Mouse (Mus musculus): ENCODE measurements around the gene Mat2a. TPM values are rescaled to one million over a fixed set of nuclear protein-coding genes. Genes with fewer than 3 reads are reported as not detected.

Mat2a gene
- polyA plus RNA-seq, 1 experiment from 2014 or later = 307 TPM

- H3K4me1 ChIP-seq = 0 out of 2 replicates have a peak, but pooled peaks cover 4% of the 10 kb centered on the region
- 0 out of 2 replicates have a peak, but pooled peaks have one; percentile 20 for ATAC-seq (ENCODE audit: insufficient number of reproducible peaks, low FRiP score, low TSS enrichment, low read depth)
- no peaks in the 10 kb centered on the region for H3K27me3 ChIP-seq
- WGBS = 33% methylated on average over 5 of the region's 5 CpGs
- no peak overlapping the region for H3K4me2 ChIP-seq (replicated peaks)
- no peak overlapping the region for H3K27ac ChIP-seq (replicated peaks)
- peaks cover 85% of the 10 kb centered on the region for H3K36me3 ChIP-seq
- no peak overlapping the region for H3K4me3 ChIP-seq (replicated peaks)
- no peak overlapping the region for H3K9ac ChIP-seq
- H3K9me3 ChIP-seq (replicated peaks) = no peaks in the 10 kb centered on the region
Measured at GRCm38 (mm10) chr6:72430989-72431921, 8.1 kb downstream of the Mat2a start.

DNA sequence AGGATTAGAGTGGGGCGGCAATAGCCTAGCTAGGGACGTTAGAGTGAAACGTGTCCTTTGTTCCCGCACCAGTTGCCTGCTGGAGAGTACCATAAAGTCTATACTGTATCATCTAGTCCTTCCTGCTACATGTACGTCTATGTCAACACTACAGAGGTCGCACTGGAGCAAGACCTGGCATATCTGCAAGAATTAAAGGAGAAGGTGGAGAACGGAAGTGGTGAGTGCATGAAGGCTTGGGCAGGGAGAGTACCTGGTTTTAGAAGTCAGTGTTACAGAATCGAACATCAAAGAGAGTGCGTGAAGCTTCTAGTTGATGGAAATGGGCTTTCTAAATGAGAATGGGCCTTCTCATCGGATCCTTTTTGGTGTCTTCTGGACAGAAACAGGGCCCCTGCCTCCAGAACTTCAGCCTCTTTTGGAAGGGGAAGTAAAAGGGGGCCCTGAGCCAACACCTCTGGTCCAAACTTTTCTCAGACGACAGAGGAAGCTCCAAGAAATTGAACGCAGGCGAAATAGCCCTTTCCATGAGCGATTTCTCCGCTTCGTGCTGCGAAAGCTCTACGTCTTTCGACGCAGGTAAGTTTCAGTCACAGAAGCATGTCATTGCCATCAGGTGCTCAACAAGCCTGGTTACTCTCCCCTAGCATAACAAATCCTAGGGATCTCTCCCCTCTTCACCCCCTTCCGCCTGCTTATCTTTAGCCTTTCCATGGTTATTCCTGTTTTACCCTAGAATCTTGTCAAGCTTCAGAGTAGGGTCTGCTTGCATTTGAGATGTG is 10.1 kb downstream of the Mat2a start:
- WGBS = 84% methylated on average over 21 of the region's 21 CpGs

DNA sequence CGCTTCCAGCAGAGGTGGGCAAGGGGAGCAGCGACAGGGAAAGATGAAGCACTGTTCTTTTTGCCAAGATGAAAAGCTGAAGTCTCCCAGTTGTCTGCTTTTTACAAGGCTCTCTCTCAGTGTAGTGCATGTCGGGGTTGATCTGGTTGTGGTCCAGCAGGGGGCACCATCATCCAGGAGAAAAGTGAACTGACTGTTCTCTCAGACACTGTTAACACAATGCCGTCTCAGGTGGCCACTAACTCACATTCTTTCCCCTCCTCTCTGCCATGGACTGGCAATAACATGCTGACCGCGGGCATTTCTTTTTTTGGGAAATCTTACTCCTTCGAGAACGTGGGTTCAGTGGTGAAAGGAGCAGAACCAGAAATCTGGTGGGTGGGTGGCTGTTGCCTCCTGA is 11.3 kb downstream of the Mat2a start:
- no peak overlapping the region for H3K4me2 ChIP-seq (replicated peaks)
- no peak overlapping the region for H3K9ac ChIP-seq
- 0 out of 2 replicates have a peak, but pooled peaks cover 4% of the 10 kb centered on the region for H3K4me1 ChIP-seq
- no peak overlapping the region for H3K27ac ChIP-seq (replicated peaks)
- H3K9me3 ChIP-seq (replicated peaks) = no peaks in the 10 kb centered on the region
- no peaks in the 10 kb centered on the region for H3K27me3 ChIP-seq
- peaks cover 96% of the 10 kb centered on the region for H3K36me3 ChIP-seq
- H3K4me3 ChIP-seq (replicated peaks) = no peak overlapping the region
- 29% methylated on average over 8 of the region's 8 CpGs for WGBS
- ATAC-seq (ENCODE audit: insufficient number of reproducible peaks, low FRiP score, low TSS enrichment, low read depth) = peak; percentile 77

More for the DNA sequence above, 10.1 kb downstream of the Mat2a start:
- no peak overlapping the region for H3K9ac ChIP-seq
- H3K36me3 ChIP-seq = peaks cover 92% of the 10 kb centered on the region
- H3K27ac ChIP-seq (replicated peaks) = no peak overlapping the region; the same call in 1 of the 2 replicates
- no peak overlapping the region for H3K4me2 ChIP-seq (replicated peaks)
- H3K4me3 ChIP-seq (replicated peaks) = no peak overlapping the region
- H3K9me3 ChIP-seq (replicated peaks) = no peaks in the 10 kb centered on the region
- H3K4me1 ChIP-seq = 0 out of 2 replicates have a peak, but pooled peaks cover 4% of the 10 kb centered on the region
- H3K27me3 ChIP-seq = no peaks in the 10 kb centered on the region
- no peak for ATAC-seq (ENCODE audit: insufficient number of reproducible peaks, low FRiP score, low TSS enrichment, low read depth)

DNA sequence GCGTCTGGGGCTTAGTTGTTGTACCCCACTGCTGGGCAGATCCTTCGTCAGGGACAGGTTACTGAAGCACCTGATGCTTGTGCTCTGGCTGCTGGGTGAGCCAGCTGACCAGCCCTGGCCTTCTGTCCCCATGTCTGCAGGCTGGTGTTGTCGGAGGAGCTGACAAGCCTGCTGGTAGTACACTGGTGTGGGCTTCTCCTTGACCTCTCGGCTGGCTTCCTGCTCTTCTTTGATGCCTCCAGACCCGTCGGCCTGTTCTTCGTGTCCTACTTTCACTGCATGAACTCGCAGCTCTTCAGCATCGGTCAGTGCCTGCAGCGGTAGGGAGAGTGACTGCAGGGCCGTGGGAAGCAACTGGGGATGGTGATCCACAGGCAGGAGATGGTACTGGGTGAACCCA is 13.7 kb downstream of the Mat2a start:
- Histone ChIP-seq H3K4me1 (0 out of 2 replicates have a peak, but pooled peaks cover 4% of the 10 kb centered on the region), H3K27ac (replicated peaks) (no peak overlapping the region), H3K4me3 (replicated peaks) (no peak overlapping the region), H3K9me3 (replicated peaks) (no peaks in the 10 kb centered on the region), H3K36me3 (peaks cover 96% of the 10 kb centered on the region), H3K9ac (no peak overlapping the region), H3K27me3 (no peaks in the 10 kb centered on the region), H3K4me2 (replicated peaks) (no peak overlapping the region)
- 95% methylated on average over 11 of the region's 11 CpGs for whole genome bisulfite sequencing
- no peak for ATAC-seq (ENCODE audit: insufficient number of reproducible peaks, low FRiP score, low TSS enrichment, low read depth)

DNA sequence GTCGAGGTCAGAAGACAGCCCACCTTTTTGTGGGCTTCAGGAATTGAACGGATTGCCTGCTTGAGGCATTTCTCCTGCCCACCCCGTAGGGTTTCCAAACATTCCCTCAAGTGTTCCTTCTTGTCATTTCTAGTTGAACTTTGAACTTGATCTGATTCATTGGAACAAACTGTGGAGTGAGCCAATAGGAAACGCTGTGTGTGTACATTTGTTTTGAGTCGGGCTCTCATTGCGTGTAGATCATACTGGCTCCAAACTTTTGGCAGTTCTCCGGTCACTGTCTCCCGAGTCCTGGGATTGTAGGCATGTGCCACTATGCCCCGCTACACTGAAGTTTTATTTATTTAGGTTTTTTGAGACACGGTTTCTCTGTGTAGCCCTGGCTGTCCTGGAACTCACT is 18.5 kb downstream of the Mat2a start:
- Histone ChIP-seq H3K36me3 (peaks cover 87% of the 10 kb centered on the region), H3K27ac (replicated peaks) (no peak overlapping the region), H3K4me3 (replicated peaks) (no peak overlapping the region), H3K9me3 (replicated peaks) (no peaks in the 10 kb centered on the region), H3K27me3 (no peaks in the 10 kb centered on the region), H3K4me1 (peaks cover 3% of the 10 kb centered on the region; the same call in 1 of the 2 replicates), H3K4me2 (replicated peaks) (no peak overlapping the region), H3K9ac (no peak overlapping the region)
- 90% methylated on average over 10 of the region's 10 CpGs for WGBS
- no peak for ATAC-seq (ENCODE audit: insufficient number of reproducible peaks, low FRiP score, low TSS enrichment, low read depth)

DNA sequence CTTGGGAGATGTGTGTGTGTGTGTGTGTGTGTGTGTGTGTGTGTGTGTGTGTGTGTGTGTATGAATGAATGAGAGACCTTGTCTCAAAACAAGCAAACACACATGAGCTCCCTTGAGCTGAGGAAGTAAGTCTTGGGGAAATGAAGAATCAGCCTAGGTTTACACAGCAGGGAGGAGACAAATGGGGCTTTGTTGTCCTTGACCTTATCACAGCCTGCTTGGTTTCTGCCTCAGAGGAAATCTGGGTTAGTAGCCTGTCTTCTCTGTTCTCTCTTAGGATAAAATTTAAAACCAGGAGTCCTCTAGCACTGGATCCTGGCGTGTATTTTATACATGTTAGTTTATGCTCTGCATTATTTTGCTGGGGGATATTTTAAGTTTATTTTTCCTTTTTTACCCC is 19.6 kb downstream of the Mat2a start:
- Histone ChIP-seq H3K4me3 (replicated peaks) (no peak overlapping the region), H3K4me2 (replicated peaks) (no peak overlapping the region), H3K4me1 (peaks cover 14% of the 10 kb centered on the region), H3K27me3 (no peaks in the 10 kb centered on the region), H3K27ac (replicated peaks) (no peak overlapping the region), H3K9ac (no peak overlapping the region), H3K36me3 (peaks cover 76% of the 10 kb centered on the region), H3K9me3 (replicated peaks) (no peaks in the 10 kb centered on the region)
- WGBS = 80% methylated on average over 1 of the region's 1 CpGs
- ATAC-seq (ENCODE audit: insufficient number of reproducible peaks, low FRiP score, low TSS enrichment, low read depth) = no peak

GRCm38 (mm10) chr6:72418279-72418678 is 21.1 kb downstream of the Mat2a start:
- no peak overlapping the region for H3K9ac ChIP-seq
- no peaks in the 10 kb centered on the region for H3K27me3 ChIP-seq
- H3K27ac ChIP-seq (replicated peaks) = no peak overlapping the region
- peaks cover 20% of the 10 kb centered on the region for H3K4me1 ChIP-seq
- no peaks in the 10 kb centered on the region for H3K9me3 ChIP-seq (replicated peaks)
- H3K4me3 ChIP-seq (replicated peaks) = no peak overlapping the region
- peaks cover 60% of the 10 kb centered on the region for H3K36me3 ChIP-seq
- WGBS = 85% methylated on average over 4 of the region's 4 CpGs
- ATAC-seq (ENCODE audit: insufficient number of reproducible peaks, low FRiP score, low TSS enrichment, low read depth) = no peak
- no peak overlapping the region for H3K4me2 ChIP-seq (replicated peaks)

DNA sequence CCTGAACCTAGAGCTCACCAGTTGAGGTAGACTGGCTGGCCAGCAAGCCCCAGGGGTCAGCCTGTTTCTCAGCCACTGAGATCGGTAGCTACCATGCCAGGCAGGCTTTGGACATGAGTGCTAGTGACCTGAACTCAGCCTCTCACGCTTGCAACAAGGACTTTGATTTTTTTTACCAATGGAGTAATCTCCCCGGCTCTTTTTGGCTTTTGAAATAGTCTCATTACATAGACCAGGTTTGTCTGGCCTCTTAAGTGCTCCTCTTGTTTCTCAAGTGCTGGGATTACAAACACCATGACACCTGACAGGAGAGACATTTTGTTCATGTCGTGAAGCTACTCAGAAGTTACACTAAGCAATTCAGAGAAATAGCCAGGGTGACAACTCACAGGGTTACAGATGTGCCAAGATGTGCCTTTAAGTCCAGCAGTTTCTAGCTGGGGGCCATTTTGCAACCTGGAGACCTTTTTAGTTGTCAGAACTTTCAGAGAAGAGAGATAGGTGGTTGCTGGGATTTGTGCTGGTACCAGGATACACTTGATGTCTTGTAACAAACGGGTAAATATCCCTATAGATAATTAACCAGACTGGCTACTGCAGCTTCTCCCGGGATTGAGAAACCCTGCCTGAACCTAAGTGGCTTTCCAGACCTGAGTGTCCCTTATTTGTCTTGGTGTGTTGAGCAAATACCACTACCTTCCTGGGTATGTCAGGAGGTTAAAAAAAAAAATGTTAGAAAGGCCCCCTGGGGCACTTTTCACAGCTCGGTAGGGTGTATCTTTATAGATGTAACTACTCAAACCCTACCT is 23.2 kb downstream of the Mat2a start:
- no peak for ATAC-seq (ENCODE audit: insufficient number of reproducible peaks, low FRiP score, low TSS enrichment, low read depth)
- Histone ChIP-seq H3K9me3 (replicated peaks) (no peaks in the 10 kb centered on the region), H3K27me3 (no peaks in the 10 kb centered on the region), H3K4me2 (replicated peaks) (peak overlapping the region; percentile 61; the same call in 1 of the 2 replicates), H3K36me3 (peaks cover 40% of the 10 kb centered on the region), H3K27ac (replicated peaks) (no peak overlapping the region), H3K4me1 (peaks cover 20% of the 10 kb centered on the region), H3K9ac (no peak overlapping the region), H3K4me3 (replicated peaks) (no peak overlapping the region)
- WGBS = 81% methylated on average over 7 of the region's 7 CpGs

DNA sequence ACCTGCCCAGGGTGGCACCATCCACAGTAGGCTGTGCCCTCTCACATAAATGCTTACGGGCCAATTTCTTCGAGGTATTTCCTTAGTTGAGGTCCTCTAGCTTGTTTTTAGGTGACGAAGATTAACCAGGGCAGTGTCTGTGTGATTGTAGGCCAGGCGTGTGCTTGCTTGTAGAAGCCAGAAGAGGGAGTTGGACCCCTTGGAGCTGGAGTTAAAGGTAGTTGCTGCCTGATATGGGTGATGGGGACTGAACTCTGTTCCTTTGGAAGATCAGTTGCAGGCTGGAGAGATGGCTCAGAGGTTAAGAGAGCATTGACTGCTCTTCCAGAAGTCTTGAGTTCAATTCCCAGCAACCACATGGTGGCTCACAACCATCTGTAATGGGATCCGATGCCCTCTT is 24.2 kb downstream of the Mat2a start:
- peak overlapping the region; percentile 61 for H3K4me2 ChIP-seq (replicated peaks)
- H3K36me3 ChIP-seq = peaks cover 30% of the 10 kb centered on the region
- no peaks in the 10 kb centered on the region for H3K9me3 ChIP-seq (replicated peaks)
- peak overlapping the region; percentile 83 for H3K4me3 ChIP-seq (replicated peaks)
- no peak for ATAC-seq (ENCODE audit: insufficient number of reproducible peaks, low FRiP score, low TSS enrichment, low read depth)
- H3K4me1 ChIP-seq = peaks cover 20% of the 10 kb centered on the region
- 80% methylated on average over 5 of the region's 5 CpGs for WGBS
- H3K27me3 ChIP-seq = no peaks in the 10 kb centered on the region
- no peak overlapping the region for H3K27ac ChIP-seq (replicated peaks)
- peak overlapping the region; percentile 88 for H3K9ac ChIP-seq

- Histone ChIP-seq H3K27ac (replicated peaks) (peak within 1 kb of the TSS; percentile 74), H3K4me3 (replicated peaks) (peak within 1 kb of the TSS; percentile 83), H3K4me2 (replicated peaks) (peak within 1 kb of the TSS; percentile 61), H3K9me3 (replicated peaks) (no peaks in the 10 kb centered on the region), H3K4me1 (peaks cover 20% of the 10 kb centered on the region), H3K27me3 (no peaks in the 10 kb centered on the region), H3K9ac (peak within 1 kb of the TSS; percentile 88), H3K36me3 (peaks cover 20% of the 10 kb centered on the region)
- 1% methylated on average over 33 of the region's 33 CpGs for WGBS
- ATAC-seq (ENCODE audit: insufficient number of reproducible peaks, low FRiP score, low TSS enrichment, low read depth) = peak; percentile 94
Measured at GRCm38 (mm10) chr6:72414076-72414756, 25.1 kb downstream of the Mat2a start, which contains the start of gene Ggcx. Ggcx (plus strand) TSS chr6:72414308.

Data from embryonic facial prominence, embryonic 15.5 days (tissue).